Mouse (Mus musculus) E14TG2a.4 (cell line): Measurements from ENCODE around the gene Iqschfp.

ENCODE experiments used
- CTCF ChIP-seq: conservative IDR thresholded peaks from 2 replicates; pipeline ENCODE4 v1.5.1; 2014; ENCODE audit warnings: low read length
- NANOG ChIP-seq: IDR thresholded peaks from 2 replicates; pipeline ENCODE4 v1.6.1; 2014; ENCODE audit warnings: borderline replicate concordance, low read length, mixed read lengths

DNA sequence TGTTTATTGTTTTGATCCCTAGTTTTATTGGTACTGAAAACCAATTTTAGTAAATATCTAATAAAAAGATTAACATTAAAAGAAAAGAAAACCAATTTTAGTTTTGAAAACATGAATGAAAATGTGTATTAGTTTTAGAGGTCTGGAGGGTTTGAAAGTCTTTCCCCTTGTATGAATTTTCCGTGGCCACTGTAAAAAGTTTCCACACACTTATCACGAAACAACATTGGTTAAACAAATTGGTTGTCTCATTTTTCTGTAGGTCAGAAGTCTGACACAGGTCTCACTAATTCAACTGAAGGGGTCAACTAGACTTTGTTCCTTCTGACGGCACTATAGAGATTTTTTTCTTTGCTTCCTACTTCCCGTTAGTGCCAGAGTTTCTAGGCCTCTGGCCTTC, 14.8 kb upstream of the Iqschfp start:
- TF ChIP-seq CTCF = no peak
- no peak for TF ChIP-seq NANOG
